Mouse (Mus musculus) hindlimb bud, embryonic 11.5 days (tissue): ENCODE results near the gene Litaf.

ENCODE experiments used
- DNase-seq: peaks from one replicate; pipeline ENCODE4 v3.0.0-alpha.2; 2012; ENCODE audit warnings: low read depth, low spot score; ENCODE audit errors: extremely low spot score

The Litaf gene

GRCm38 (mm10) chr16:10925591-10926180, 140.3 kb downstream of the Litaf start:
- DNase-seq, result no peak

- DNase-seq, result no peak
These were observed 142.4 kb downstream of the Litaf start for GRCm38 (mm10) chr16:10923561-10923960.

GRCm38 (mm10) chr16:10919856-10920255, 146.1 kb downstream of the Litaf start:
- no peak for DNase-seq

GRCm38 (mm10) chr16:10916271-10916670, 149.7 kb downstream of the Litaf start:
- DNase-seq, result no peak

GRCm38 (mm10) chr16:10915066-10915465, 150.9 kb downstream of the Litaf start:
- DNase-seq, result no peak

GRCm38 (mm10) chr16:10911061-10911460, 154.9 kb downstream of the Litaf start:
- DNase-seq, result no peak

- no peak for DNase-seq
These were observed 155.4 kb downstream of the Litaf start for GRCm38 (mm10) chr16:10910541-10910940.
